Mouse (Mus musculus) midbrain, embryonic 13.5 days (tissue): ENCODE data around the gene Gpr55. TPM values are rescaled to one million over a fixed set of nuclear protein-coding genes. Genes with fewer than 3 reads are reported as not detected.
"Not testable (repeated sequence)": the region's sequence is repeated elsewhere in the genome, so short reads cannot be mapped to it uniquely, and the experiment has no call there.

Source experiments
- ATAC-seq: fragments of 200-750 bp; cut with Nextera tagmentation; 2 replicates; pipeline ENCODE4 v1.8.0; 2017; ENCODE audit warnings: mild to moderate bottlenecking, moderate TSS enrichment, moderate library complexity
- H3K27ac ChIP-seq: fragments of 300-500 bp; sonication (generic); 2 replicates; pipeline ENCODE4 v1.5.1; 2015; ENCODE audit warnings: inconsistent platforms, mild to moderate bottlenecking, moderate library complexity
- H3K27me3 ChIP-seq: fragments of 300-500 bp; sonication (generic); 2 replicates; pipeline ENCODE4 v1.6.1; 2015; ENCODE audit warnings: mild to moderate bottlenecking, inconsistent platforms
- H3K36me3 ChIP-seq: fragments of 300-500 bp; sonication (generic); 2 replicates; pipeline ENCODE4 v1.6.1; 2015; ENCODE audit warnings: mild to moderate bottlenecking, inconsistent platforms
- H3K4me1 ChIP-seq: fragments of 300-500 bp; sonication (generic); replicated peaks from 2 replicates; pipeline ENCODE4 v1.6.1; 2015; ENCODE audit warnings: inconsistent platforms
- H3K4me2 ChIP-seq: fragments of 300-500 bp; sonication (generic); replicated peaks from 2 replicates; pipeline ENCODE4 v1.6.1; 2015; ENCODE audit warnings: moderate library complexity, mild to moderate bottlenecking, inconsistent platforms
- H3K4me3 ChIP-seq: fragments of 300-500 bp; sonication (generic); replicated peaks from 2 replicates; pipeline ENCODE4 v1.5.1; 2015; ENCODE audit warnings: mild to moderate bottlenecking, inconsistent platforms
- H3K9ac ChIP-seq: fragments of 300-500 bp; sonication (generic); replicated peaks from 2 replicates; pipeline ENCODE4 v1.6.1; 2015; ENCODE audit warnings: mild to moderate bottlenecking, inconsistent platforms
- H3K9me3 ChIP-seq: fragments of 300-500 bp; sonication (generic); 2 replicates; pipeline ENCODE4 v1.6.1; 2016; ENCODE audit warnings: mild to moderate bottlenecking, inconsistent platforms
- whole genome bisulfite sequencing: fragments of 180-500 bp; shearing (Covaris S2); methylation state at CpG from one replicate; pipeline ENCODE4 v1.1.7; 2015; 5-methylcytosine and 5-hydroxymethylcytosine counted together
- polyA plus RNA-seq: library from polyadenylated mRNA; unstranded; fragments of >200 nt; fragmentation: Nextera tagmentation; extraction: Ambion mirVana; gene quantifications from 2 replicates; pipeline ENCODE4 v1.2.1, GENCODE M21; 2015

Gpr55 gene
- 0.05 and 0.07 TPM in 2 replicates for polyA plus RNA-seq

DNA sequence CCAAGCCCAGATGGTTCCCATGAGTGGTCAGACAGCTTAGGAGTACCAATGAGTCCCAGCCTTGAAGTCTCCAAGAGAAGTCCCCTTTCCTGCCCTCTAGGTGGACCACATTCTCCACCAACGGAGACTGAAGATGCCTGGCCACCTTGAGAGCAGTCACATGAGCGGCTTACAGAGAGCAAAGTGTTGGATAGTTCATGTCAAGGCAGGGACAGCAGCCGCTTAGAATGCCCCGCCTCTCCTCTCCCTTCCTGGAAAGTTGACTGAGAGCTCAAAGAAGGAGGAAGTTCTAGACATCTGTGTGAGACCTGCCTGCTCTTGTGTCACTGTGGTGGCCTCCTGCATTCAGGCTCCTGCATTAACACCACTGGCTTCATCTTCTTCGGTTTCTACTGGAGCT is at the start of gene Gpr55:
Gene Gpr55 (minus strand): TSS at position 135 of the 400 bp plus-strand sequence.
- no peak within 1 kb of the TSS for H3K4me2 ChIP-seq
- H3K9ac ChIP-seq = no peak within 1 kb of the TSS
- ATAC-seq = no peak
- no peak within 1 kb of the TSS for H3K4me3 ChIP-seq
- H3K27ac ChIP-seq = no peak within 1 kb of the TSS
- no peaks in the 10 kb centered on the region for H3K36me3 ChIP-seq
- WGBS = 82% methylated on average over 5 of the region's 5 CpGs
- no peaks in the 10 kb centered on the region for H3K9me3 ChIP-seq
- no peaks in the 10 kb centered on the region for H3K27me3 ChIP-seq
- peaks cover 8% of the 10 kb centered on the region; the same call in 1 of the 2 replicates for H3K4me1 ChIP-seq

DNA sequence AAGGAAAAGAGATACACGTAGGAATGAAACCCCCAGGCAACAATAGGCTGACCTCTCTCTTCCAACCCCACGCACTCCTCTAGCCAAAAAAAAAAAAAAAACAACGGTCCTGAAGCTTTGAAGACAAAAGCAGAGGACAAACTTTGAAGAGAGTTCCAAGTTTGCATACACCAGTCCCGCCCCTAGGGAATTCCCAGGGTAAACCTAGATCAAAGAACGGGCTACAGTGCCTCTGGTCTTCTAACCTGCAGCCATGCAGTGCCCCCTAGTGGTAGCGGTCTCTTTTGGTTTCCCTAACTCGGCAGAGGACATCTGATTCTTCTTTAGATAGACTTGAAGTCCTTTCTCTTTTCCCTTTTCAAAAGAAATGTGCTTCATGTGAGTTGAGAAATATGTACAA is 47.0 kb upstream of the Gpr55 start:
- no peak overlapping the region for H3K4me2 ChIP-seq
- H3K9me3 ChIP-seq = peaks cover 3% of the 10 kb centered on the region; the same call in 1 of the 2 replicates
- WGBS = 4% methylated on average over 7 of the region's 7 CpGs
- no peaks in the 10 kb centered on the region; the same call in 1 of the 2 replicates for H3K4me1 ChIP-seq
- no peaks in the 10 kb centered on the region for H3K36me3 ChIP-seq
- no peak overlapping the region for H3K4me3 ChIP-seq
- no peak overlapping the region for H3K27ac ChIP-seq
- ATAC-seq = peak; percentile 74; the same call in 1 of the 2 replicates
- H3K27me3 ChIP-seq = no peaks in the 10 kb centered on the region
- no peak overlapping the region for H3K9ac ChIP-seq

DNA sequence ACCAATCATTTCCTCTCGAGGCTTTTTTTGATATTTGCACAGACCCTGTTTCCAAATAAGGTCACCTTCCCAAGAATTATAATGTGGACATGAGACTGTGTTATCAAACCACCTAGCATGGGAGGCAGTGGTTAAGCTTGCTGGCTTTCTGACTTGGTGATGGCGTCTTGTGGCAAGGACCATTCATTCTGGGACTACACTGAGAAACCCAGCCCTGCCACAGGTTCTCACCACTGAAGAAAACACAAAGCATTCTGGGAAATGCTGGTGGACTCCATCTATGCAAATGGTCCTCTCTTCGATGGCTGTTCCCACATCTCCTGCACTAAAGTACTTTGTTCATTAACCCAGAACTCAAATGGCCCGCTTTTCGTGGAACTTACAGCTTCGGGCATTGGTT is 45.2 kb upstream of the Gpr55 start:
- WGBS = 90% methylated on average over 6 of the region's 6 CpGs
- Histone ChIP-seq H3K9me3 (no peaks in the 10 kb centered on the region), H3K4me2 (no peak overlapping the region), H3K27me3 (no peaks in the 10 kb centered on the region), H3K4me3 (no peak overlapping the region), H3K9ac (no peak overlapping the region), H3K27ac (no peak overlapping the region), H3K4me1 (no peaks in the 10 kb centered on the region; the same call in 1 of the 2 replicates), H3K36me3 (no peaks in the 10 kb centered on the region)
- no peak for ATAC-seq

DNA sequence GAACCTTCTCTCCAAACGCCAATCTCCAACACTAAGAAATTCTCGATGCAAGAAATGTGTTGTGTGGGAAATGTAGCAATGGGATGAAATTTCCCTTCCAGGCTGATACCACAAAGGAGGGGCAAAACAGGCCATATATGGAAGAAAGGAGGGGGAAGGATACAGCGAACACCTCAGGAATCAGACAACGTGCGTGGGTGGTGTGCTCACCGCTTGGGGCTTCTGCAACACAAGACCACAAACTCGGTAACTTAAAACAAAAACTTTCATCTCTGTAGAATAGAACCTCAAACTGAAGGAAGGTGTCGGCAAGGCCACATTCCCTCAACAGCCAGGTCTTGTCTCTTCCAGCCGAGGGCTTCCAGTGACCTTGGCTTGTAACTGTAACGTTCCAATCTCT is 44.7 kb upstream of the Gpr55 start:
- H3K36me3 ChIP-seq = no peaks in the 10 kb centered on the region
- no peaks in the 10 kb centered on the region for H3K9me3 ChIP-seq
- 93% methylated on average over 10 of the region's 10 CpGs for WGBS
- no peak overlapping the region for H3K27ac ChIP-seq
- ATAC-seq = no peak
- no peak overlapping the region for H3K4me3 ChIP-seq
- no peak overlapping the region for H3K9ac ChIP-seq
- H3K4me1 ChIP-seq = no peaks in the 10 kb centered on the region; the same call in 1 of the 2 replicates
- H3K27me3 ChIP-seq = no peaks in the 10 kb centered on the region
- no peak overlapping the region for H3K4me2 ChIP-seq

DNA sequence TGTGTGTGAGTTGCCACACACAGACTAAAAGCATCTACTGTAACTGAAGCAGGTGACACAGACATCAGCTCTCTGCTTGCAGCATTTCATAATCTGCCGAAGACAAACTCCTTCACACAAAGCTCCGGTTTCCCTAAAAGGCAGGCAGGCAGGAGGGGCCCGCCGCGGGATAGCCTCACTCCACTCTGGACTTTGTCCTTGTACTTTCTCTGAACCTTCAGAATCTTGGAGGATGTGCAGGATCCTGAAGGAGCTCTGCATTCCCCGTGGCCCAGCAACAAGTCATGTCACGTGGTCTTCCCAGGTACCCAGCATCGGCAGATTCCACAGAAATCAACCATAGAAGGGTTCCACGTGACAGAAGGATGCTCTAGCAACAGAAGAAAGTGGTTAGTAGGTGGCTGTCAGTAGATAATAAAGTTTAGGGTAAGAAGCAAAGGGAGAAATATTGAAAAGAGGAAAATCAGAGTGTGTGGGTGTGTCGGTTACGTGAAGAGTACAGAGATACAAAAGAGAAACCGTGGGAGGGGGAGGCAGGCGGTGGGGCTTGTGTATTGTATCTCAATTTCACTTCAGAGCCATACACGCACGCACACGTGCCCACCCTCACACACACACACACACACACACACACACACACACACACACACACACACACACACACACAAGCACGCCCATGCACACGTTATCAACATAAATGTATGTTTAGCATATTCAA is 39.2 kb upstream of the Gpr55 start:
- no peak overlapping the region for H3K27ac ChIP-seq
- no peak overlapping the region for H3K4me3 ChIP-seq
- 89% methylated on average over 18 of the region's 18 CpGs for WGBS
- no peak overlapping the region for H3K4me2 ChIP-seq
- no peaks in the 10 kb centered on the region for H3K4me1 ChIP-seq
- no peaks in the 10 kb centered on the region for H3K36me3 ChIP-seq
- H3K9me3 ChIP-seq = no peaks in the 10 kb centered on the region
- ATAC-seq = no peak
- no peak overlapping the region for H3K9ac ChIP-seq
- no peaks in the 10 kb centered on the region for H3K27me3 ChIP-seq

DNA sequence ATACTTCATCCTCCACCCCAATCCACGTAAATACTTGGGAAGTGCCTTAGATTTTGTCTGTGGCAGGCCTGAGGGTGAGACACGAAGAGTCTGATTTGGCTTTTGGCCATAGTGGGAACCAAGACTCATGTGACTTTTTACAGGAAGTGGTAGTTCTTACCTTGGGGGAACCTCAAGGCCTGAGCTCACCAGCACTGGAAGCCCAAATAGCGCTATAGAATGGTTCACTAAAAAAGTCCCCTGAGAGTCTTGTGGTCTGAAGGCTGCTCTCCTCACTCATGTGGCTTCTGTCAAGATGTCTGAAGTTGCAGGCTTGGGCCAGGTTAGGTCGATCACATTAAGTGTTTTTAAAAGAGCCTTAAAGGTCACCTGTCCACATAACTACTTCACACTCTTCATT is 37.2 kb upstream of the Gpr55 start:
- H3K27me3 ChIP-seq = no peaks in the 10 kb centered on the region
- ATAC-seq = no peak
- H3K27ac ChIP-seq = no peak overlapping the region
- no peaks in the 10 kb centered on the region for H3K4me1 ChIP-seq
- no peak overlapping the region for H3K4me2 ChIP-seq
- no peak overlapping the region for H3K4me3 ChIP-seq
- H3K9ac ChIP-seq = no peak overlapping the region
- no peaks in the 10 kb centered on the region for H3K9me3 ChIP-seq
- WGBS = 88% methylated on average over 4 of the region's 4 CpGs
- H3K36me3 ChIP-seq = no peaks in the 10 kb centered on the region

DNA sequence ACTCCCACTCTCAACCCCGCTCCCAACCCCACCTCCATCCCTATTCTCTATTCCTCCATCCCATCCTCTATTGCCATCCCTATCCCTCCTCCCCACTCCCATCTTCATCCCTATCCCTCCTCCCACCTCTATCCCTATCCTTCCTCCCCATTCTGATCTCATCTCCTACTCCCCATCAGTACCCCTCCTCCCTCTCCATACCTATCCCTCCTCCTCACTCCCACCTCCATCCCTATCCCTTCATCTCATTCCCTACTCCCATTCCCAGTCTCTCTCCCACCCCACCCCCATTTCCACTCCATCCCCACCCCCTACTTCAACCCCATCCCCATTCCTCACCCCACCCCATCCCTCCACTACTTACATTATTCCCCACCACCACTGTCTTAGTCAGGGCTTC is 36.4 kb upstream of the Gpr55 start:
- Histone ChIP-seq H3K9me3 (no peaks in the 10 kb centered on the region), H3K27ac (no peak overlapping the region), H3K27me3 (no peaks in the 10 kb centered on the region), H3K4me2 (no peak overlapping the region), H3K4me3 (no peak overlapping the region), H3K4me1 (no peaks in the 10 kb centered on the region), H3K36me3 (no peaks in the 10 kb centered on the region), H3K9ac (no peak overlapping the region)
- ATAC-seq = no peak
- 96% methylated on average over 1 of the region's 1 CpGs for WGBS

DNA sequence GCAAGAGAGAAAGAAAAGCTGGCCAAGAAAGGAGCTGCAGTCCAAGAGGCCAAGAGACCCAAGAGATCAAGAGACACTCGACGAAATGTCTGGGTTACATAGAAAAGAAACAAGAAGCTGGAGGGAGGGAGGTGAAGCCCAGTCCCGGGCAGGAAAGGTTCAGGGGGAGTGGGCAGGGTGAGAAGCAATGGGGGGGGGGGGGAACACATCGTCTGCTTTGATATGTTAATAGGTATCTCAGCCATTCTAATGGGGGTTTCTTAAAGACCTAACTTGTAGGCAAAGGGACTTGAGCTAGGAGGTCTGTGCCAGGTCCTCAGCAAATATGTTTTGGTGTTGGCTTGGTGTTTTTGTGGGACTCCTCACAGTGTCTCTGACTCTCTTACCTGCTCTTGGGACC is 32.7 kb upstream of the Gpr55 start:
- WGBS = 69% methylated on average over 4 of the region's 4 CpGs
- Histone ChIP-seq H3K36me3 (no peaks in the 10 kb centered on the region), H3K27me3 (no peaks in the 10 kb centered on the region), H3K27ac (no peak overlapping the region), H3K9me3 (no peaks in the 10 kb centered on the region), H3K4me2 (no peak overlapping the region), H3K4me3 (no peak overlapping the region), H3K4me1 (no peaks in the 10 kb centered on the region), H3K9ac (no peak overlapping the region)
- no peak for ATAC-seq

DNA sequence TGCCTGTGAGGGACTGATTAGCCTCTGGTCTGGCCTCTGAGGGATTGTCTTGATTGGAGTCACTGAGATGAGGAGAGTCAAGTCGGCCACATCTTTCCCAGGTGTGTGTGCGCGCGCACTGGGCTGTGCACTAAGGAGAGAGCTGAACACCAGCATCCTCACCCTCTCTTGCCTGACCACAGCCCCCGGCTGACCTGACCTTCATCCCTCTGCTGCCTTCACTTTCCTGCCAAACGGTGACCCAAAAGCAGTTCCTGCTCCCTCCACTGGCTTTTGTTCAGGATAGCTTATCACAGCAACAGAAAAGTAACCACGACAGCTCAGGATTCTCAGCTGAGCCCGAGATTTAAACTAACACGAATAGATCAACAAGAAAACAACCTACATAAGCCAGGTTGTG is 31.4 kb upstream of the Gpr55 start:
- Histone ChIP-seq H3K27me3 (no peaks in the 10 kb centered on the region), H3K4me1 (no peaks in the 10 kb centered on the region), H3K27ac (no peak overlapping the region), H3K9me3 (no peaks in the 10 kb centered on the region), H3K4me2 (no peak overlapping the region), H3K9ac (no peak overlapping the region), H3K4me3 (no peak overlapping the region), H3K36me3 (no peaks in the 10 kb centered on the region)
- WGBS = 89% methylated on average over 9 of the region's 9 CpGs
- no peak for ATAC-seq

DNA sequence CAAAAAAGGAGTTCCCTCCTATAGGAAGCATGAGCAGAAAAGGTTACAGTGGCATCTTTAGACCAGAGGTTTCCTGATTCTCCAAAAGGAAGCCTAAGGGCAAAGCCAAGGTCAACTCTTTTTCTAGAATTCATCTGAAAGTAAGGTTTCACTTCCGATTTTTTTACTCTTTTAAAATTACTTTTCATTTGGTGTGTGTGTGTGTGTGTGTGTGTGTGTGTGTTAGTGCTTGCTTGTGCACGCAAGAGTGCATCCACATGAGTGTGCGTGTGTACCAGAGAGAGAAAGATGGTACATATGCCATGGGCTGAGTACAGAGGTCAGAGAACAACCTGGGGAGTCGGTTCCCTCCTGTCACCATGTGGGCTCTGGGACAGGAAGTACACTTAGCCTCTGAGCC is 28.1 kb upstream of the Gpr55 start:
- not testable (repeated sequence) for H3K9me3 ChIP-seq, H3K36me3 ChIP-seq, H3K9ac ChIP-seq, H3K4me1 ChIP-seq, ATAC-seq, H3K27me3 ChIP-seq, H3K4me3 ChIP-seq, H3K4me2 ChIP-seq, H3K27ac ChIP-seq
- 88% methylated on average over 4 of the region's 4 CpGs for WGBS

DNA sequence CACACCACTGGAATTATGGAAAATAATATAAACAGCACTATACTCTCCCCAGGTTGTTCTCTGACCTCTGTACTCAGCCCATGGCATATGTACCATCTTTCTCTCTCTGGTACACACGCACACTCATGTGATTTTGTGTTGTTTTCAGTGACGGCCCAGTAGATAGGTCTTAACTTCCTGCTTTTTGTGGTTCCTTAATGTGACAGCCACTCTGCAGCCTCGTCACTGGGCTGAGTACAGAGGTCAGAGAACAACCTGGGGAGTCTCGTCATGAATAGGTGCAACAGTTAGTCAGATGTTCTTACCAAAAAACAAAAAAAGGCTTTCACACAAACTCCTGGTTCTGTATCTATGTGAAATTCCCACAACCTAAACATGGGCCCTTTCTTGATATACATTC is 27.5 kb upstream of the Gpr55 start:
- WGBS = 77% methylated on average over 4 of the region's 4 CpGs
- H3K27me3 ChIP-seq = no peaks in the 10 kb centered on the region
- no peak overlapping the region for H3K4me2 ChIP-seq
- no peak overlapping the region for H3K27ac ChIP-seq
- no peaks in the 10 kb centered on the region for H3K4me1 ChIP-seq
- H3K36me3 ChIP-seq = no peaks in the 10 kb centered on the region
- no peak for ATAC-seq
- H3K9me3 ChIP-seq = no peaks in the 10 kb centered on the region
- no peak overlapping the region for H3K9ac ChIP-seq
- H3K4me3 ChIP-seq = no peak overlapping the region

DNA sequence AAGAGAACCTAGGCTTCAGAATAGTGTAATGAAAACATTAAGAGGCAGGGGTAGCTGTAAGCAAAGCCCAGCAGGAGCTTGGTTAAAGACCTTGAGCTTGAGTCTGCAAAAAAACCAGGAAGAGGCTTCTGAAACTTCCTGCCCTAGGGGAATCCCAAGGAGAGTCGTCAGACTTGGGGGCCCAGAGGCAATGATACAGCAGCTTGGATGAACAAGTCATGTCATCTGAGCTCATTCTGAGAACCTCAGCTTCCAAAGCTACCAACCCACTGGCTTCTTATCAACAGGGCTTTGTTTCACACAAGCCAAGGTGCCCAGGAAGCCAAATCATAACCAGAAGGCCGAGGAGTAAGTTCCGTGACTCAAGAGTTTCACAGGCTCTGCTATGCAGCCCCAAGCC is 25.0 kb upstream of the Gpr55 start:
- Histone ChIP-seq H3K4me2 (no peak overlapping the region), H3K9me3 (no peaks in the 10 kb centered on the region), H3K4me3 (no peak overlapping the region), H3K27me3 (no peaks in the 10 kb centered on the region), H3K36me3 (no peaks in the 10 kb centered on the region), H3K27ac (no peak overlapping the region), H3K4me1 (0 out of 2 replicates have a peak, but pooled peaks cover 3% of the 10 kb centered on the region), H3K9ac (no peak overlapping the region)
- WGBS = 89% methylated on average over 3 of the region's 3 CpGs
- no peak for ATAC-seq
